Mouse (Mus musculus): ENCODE measurements around the gene Hoxb6.

DNA sequence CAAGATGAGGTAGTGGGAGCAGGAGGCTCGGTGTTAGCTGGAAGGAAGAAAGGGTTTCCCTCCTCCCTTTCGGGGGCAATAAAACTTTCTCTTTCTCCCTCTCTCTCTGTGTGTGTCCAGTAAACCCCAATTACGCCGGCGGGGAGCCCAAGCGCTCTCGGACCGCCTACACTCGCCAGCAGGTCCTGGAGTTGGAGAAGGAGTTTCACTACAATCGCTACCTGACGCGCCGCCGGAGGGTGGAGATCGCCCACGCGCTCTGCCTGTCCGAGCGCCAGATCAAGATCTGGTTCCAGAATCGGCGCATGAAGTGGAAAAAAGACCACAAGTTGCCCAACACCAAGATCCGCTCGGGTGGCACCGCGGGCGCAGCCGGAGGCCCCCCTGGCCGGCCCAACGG, 27.6 kb downstream of the Hoxb6 start:
- no peak for TF ChIP-seq ETS1 (conservative IDR thresholded peaks at IDR 0.05; ENCODE audit: low read depth, low read length)
- no peak for TF ChIP-seq CTCF (conservative IDR thresholded peaks at IDR 0.05 in 1 of 2, IDR thresholded peaks at IDR 0.05 in 1 of 2; ENCODE audit: low read depth in 2 of 2, low read length in 2 of 2)
